Mouse (Mus musculus) limb, embryonic 14.5 days (tissue): Measurements from ENCODE around the gene Ahrr. TPM values are rescaled to one million over a fixed set of nuclear protein-coding genes. Genes with fewer than 3 reads are reported as not detected.

ENCODE experiments used
- ATAC-seq: fragments of 200-750 bp; cut with Nextera tagmentation; 2 replicates; pipeline ENCODE4 v1.8.0; 2017; ENCODE audit warnings: low read depth, moderate number of reproducible peaks, moderate TSS enrichment; ENCODE audit not compliant: low FRiP score
- DNase-seq: peaks from one replicate; pipeline ENCODE4 v3.0.0-alpha.2; 2015; ENCODE audit warnings: low spot score
- H3K27ac ChIP-seq: fragments of 300-500 bp; sonication (generic); replicated peaks from 2 replicates; pipeline ENCODE4 v1.5.1; 2014; ENCODE audit warnings: low read depth, mild to moderate bottlenecking, low read length, moderate library complexity, mixed read lengths
- H3K27me3 ChIP-seq: fragments of 300-500 bp; sonication (generic); 2 replicates; pipeline ENCODE4 v1.6.1; 2014; ENCODE audit warnings: low read length, mixed read lengths; ENCODE audit not compliant: control insufficient read depth, insufficient read depth
- H3K36me3 ChIP-seq: fragments of 300-500 bp; sonication (generic); 2 replicates; pipeline ENCODE4 v1.6.1; 2014; ENCODE audit warnings: mild to moderate bottlenecking, low read length, moderate library complexity, mixed read lengths; ENCODE audit not compliant: control insufficient read depth, insufficient read depth
- H3K4me1 ChIP-seq: fragments of 300-500 bp; sonication (generic); 2 replicates; pipeline ENCODE4 v1.6.1; 2014; ENCODE audit warnings: antibody characterized with exemption, low read length, mixed read lengths; ENCODE audit not compliant: control insufficient read depth, insufficient read depth
- H3K4me2 ChIP-seq: fragments of 300-500 bp; sonication (generic); replicated peaks from 2 replicates; pipeline ENCODE4 v1.6.1; 2014; ENCODE audit warnings: low read depth, mild to moderate bottlenecking, low read length, moderate library complexity; ENCODE audit not compliant: severe bottlenecking
- H3K4me3 ChIP-seq: fragments of 300-500 bp; sonication (generic); replicated peaks from 2 replicates; pipeline ENCODE4 v1.5.1; 2014; ENCODE audit warnings: low read length
- H3K9ac ChIP-seq: fragments of 300-500 bp; sonication (generic); 2 replicates; pipeline ENCODE4 v1.6.1; 2014; ENCODE audit warnings: mild to moderate bottlenecking, low read depth, low read length, moderate library complexity; ENCODE audit not compliant: severe bottlenecking
- H3K9me3 ChIP-seq: fragments of 300-500 bp; sonication (generic); 2 replicates; pipeline ENCODE4 v1.6.1; 2016; ENCODE audit warnings: low read length; ENCODE audit not compliant: control insufficient read depth
- POLR2A ChIP-seq: fragments of 200-500 bp; IDR thresholded peaks from 2 replicates; pipeline ENCODE4 v1.8.0; 2012; ENCODE audit warnings: inconsistent platforms, mild to moderate bottlenecking, moderate library complexity, borderline replicate concordance; ENCODE audit not compliant: insufficient read depth, insufficient read length; ENCODE audit errors: extremely low read depth
- WGBS: fragments of 180-500 bp; shearing (Covaris S2); extraction: QIAGEN DNeasy Blood & Tissue Kit; methylation state at CpG from one replicate; pipeline ENCODE4 v1.1.7; 2014; 5-methylcytosine and 5-hydroxymethylcytosine counted together
- polyA plus RNA-seq, 2 experiments: library from polyadenylated mRNA; depleted of rRNA in 1 of 2; stranded (reverse) in 1 of 2; unstranded in 1 of 2; fragments of >200 nt; fragmentation: Nextera tagmentation in 1 of 2; extraction: Ambion mirVana in 1 of 2; gene quantifications; 2 replicates each; pipeline versions ENCODE4 v1.2.1 to v1.2.3; 2012 to 2014

Ahrr gene
- polyA plus RNA-seq (2012; rRNA removed) = 3.7 and 4.6 TPM in 2 replicates
- polyA plus RNA-seq (2014; fragmentation: Nextera tagmentation; extraction: Ambion mirVana) = 1.9 and 2.3 TPM in 2 replicates

DNA sequence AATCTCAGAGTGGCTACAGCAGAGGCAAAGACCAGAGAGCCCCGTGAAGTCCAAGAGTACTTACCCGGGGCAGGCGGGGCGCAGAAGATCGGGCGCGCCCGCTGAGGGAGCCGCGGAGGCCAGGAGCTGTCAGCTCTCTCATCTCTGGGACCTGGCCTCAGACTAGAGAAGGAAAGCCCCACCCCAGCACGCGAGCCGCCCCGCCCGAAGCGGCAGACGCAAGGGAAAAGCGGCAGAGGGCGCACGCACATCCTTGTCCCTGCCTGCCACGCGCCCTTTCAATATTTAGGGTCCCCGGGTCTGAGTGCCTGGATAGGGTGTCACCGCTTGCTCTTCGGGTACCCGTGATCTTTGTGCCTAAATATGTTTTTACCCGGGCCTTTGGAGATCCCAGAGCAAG lies at the start of gene Ahrr:
Gene Ahrr, minus strand, starts transcription at position 165 of the 400 bp plus-strand sequence.
- H3K27me3 ChIP-seq = peaks cover 8% of the 10 kb centered on the region; the same call in 1 of the 2 replicates
- peak within 1 kb of the TSS; percentile 43 for H3K4me2 ChIP-seq
- peak within 1 kb of the TSS; percentile 16 for H3K4me3 ChIP-seq
- no peaks in the 10 kb centered on the region for H3K36me3 ChIP-seq
- peak; percentile 10 for DNase-seq
- peak; percentile 34; the same call in 1 of the 2 replicates for ATAC-seq
- 2% methylated on average over 22 of the region's 27 CpGs for WGBS
- peak within 1 kb of the TSS; percentile 37; the same call in 1 of the 2 replicates for H3K9ac ChIP-seq
- no peak for TF ChIP-seq POLR2A
- H3K9me3 ChIP-seq = no peaks in the 10 kb centered on the region
- H3K27ac ChIP-seq = no peak within 1 kb of the TSS
- no peaks in the 10 kb centered on the region for H3K4me1 ChIP-seq

DNA sequence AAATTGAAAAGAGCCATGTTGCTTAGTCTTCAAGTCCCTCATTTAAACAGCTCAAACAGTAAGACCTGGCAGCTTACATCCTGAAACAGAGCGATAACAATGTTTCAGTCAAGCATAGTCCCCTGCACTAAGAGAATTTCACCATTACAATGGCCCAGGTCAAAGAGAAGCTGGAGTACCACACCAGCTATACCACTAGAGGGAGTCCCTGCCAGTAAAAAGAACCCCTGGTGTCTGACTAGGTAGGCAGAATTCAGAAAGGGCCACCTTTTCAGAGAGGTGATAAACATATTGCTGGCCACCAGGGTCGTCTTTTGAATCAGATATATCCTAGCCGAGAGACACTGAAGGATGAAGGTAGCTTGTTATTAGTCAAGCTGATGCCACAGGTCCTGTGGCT lies 48.9 kb upstream of the Ahrr start:
- H3K27me3 ChIP-seq = no peaks in the 10 kb centered on the region
- no peaks in the 10 kb centered on the region for H3K4me1 ChIP-seq
- peaks cover 75% of the 10 kb centered on the region for H3K36me3 ChIP-seq
- no peak overlapping the region for H3K4me3 ChIP-seq
- no peak overlapping the region for H3K27ac ChIP-seq
- DNase-seq = peak; percentile 38
- WGBS = 58% methylated on average over 3 of the region's 3 CpGs
- H3K9ac ChIP-seq = no peak overlapping the region
- TF ChIP-seq POLR2A = no peak
- ATAC-seq = peak; percentile 71; the same call in 1 of the 2 replicates
- H3K9me3 ChIP-seq = no peaks in the 10 kb centered on the region
- H3K4me2 ChIP-seq = no peak overlapping the region

DNA sequence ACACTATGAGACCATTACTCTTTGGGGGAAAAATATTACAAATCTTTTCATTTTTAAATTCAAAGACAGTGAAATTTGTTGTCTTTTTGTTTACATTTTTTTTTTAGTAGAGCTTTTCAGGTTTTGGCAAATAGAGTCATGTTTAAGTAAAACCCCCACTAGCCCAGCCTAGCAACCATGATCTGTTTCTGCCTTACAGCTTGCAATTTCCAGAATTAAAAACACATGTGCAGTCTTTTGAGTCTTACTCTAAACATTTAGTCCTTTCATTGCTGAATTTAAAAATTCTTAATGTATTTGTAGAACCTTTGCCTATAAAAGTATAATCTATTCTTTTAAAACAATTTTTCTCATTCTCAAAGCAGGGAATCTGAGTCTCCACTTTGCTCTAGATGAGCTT lies 37.2 kb upstream of the Ahrr start:
- no peak for ATAC-seq
- TF ChIP-seq POLR2A = no peak
- H3K4me3 ChIP-seq = no peak overlapping the region
- no peaks in the 10 kb centered on the region for H3K27me3 ChIP-seq
- H3K9ac ChIP-seq = no peak overlapping the region
- no peaks in the 10 kb centered on the region for H3K4me1 ChIP-seq
- H3K9me3 ChIP-seq = no peaks in the 10 kb centered on the region
- no peak overlapping the region for H3K4me2 ChIP-seq
- no peak overlapping the region for H3K27ac ChIP-seq
- DNase-seq = peak; percentile 30
- H3K36me3 ChIP-seq = peaks cover 74% of the 10 kb centered on the region

DNA sequence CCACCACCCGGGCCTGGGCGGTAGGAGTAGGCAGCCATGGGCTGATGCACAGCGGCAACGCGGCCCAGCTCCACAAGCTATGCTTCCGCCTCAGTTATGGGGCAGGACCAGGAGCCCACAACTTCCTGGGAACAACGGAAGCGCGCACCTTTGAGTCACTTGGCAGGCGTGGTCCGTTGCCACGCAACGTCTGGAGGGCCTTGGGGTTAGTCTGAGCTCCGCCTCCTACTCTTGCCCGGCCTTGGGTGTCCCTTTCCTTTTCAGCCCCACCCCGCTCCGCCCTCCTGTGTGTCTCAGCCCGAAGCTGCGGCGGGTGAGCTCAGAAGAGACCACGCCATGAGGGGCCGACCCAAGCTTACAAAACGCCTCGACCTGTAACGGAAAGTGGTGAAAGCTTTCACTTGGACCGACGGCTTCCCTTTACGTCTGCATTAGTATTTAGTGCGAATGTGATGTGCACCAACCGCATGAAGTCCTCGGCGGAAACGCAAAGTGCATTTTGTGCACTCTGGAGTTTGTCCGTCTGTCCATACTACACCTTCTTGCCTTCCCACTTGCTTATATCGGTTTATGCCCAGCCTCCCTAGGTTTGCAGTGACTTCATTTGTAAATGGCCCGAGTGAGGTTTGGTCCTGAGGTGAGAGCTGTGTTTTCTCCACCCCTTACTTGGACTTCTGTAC lies 25.2 kb upstream of the Ahrr start, which contains the start of gene Pdcd6:
Gene Pdcd6, minus strand, starts transcription at position 411 of the 680 bp plus-strand sequence.
- Histone ChIP-seq H3K9me3 (no peaks in the 10 kb centered on the region), H3K36me3 (peaks cover 30% of the 10 kb centered on the region), H3K4me3 (peak within 1 kb of the TSS; percentile 78), H3K9ac (peak within 1 kb of the TSS; percentile 82), H3K27me3 (no peaks in the 10 kb centered on the region), H3K4me2 (peak within 1 kb of the TSS; percentile 70), H3K4me1 (peaks cover 7% of the 10 kb centered on the region), H3K27ac (peak within 1 kb of the TSS; percentile 73)
- ATAC-seq (peak; percentile 99), DNase-seq (peak; percentile 96)
- 1% methylated on average over 33 of the region's 36 CpGs for WGBS
- 0 out of 2 replicates have a peak, but pooled peaks have one; percentile 64 for TF ChIP-seq POLR2A

DNA sequence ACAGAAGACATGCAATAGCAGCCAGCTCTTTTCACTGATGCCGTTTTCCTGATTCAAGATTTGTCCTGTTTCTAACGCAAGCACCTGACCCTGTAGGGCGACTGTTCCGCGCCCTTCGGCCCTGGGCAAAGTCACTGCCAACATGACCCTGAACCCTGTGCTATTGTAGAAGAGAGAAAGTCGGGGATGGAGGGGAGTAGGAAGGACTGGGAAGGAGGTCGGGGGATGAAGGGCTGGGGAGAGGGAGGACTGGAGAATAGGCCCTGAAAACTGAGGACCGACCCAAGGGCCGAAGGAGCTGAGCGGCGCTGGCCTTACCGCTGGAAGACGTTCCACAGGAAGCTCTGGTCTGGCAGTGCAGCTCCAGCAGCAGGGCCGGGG lies 24.6 kb upstream of the Ahrr start:
- no peaks in the 10 kb centered on the region for H3K27me3 ChIP-seq
- no peak for TF ChIP-seq POLR2A
- H3K27ac ChIP-seq = peak overlapping the region; percentile 73; the same call in 1 of the 2 replicates
- peak overlapping the region; percentile 70 for H3K4me2 ChIP-seq
- H3K4me1 ChIP-seq = peaks cover 7% of the 10 kb centered on the region
- peaks cover 25% of the 10 kb centered on the region for H3K36me3 ChIP-seq
- ATAC-seq = no peak
- H3K4me3 ChIP-seq = peak overlapping the region; percentile 78
- H3K9me3 ChIP-seq = no peaks in the 10 kb centered on the region
- WGBS = 2% methylated on average over 15 of the region's 15 CpGs
- no peak for DNase-seq
- H3K9ac ChIP-seq = peak overlapping the region; percentile 82
